Mouse (Mus musculus) layer of hippocampus, postnatal 25 days (tissue): ENCODE results near the gene Polr2i. TPM values are rescaled to one million over a fixed set of nuclear protein-coding genes. Genes with fewer than 3 reads are reported as not detected.
"Not testable (repeated sequence)": the region's sequence is repeated elsewhere in the genome, so short reads cannot be mapped to it uniquely, and the experiment has no call there.

ENCODE experiments used
- DNase-seq, 2 experiments: peaks; one replicate each; pipeline ENCODE4 v3.0.0; 2022; ENCODE audit warnings: mixed read lengths in 2 of 2, low spot score in 1 of 2; ENCODE audit errors: extremely low spot score in 1 of 2
- total RNA-seq, 2 experiments: library from RNA; stranded (reverse); gene quantifications; 2 replicates each; pipeline ENCODE4 v1.2.3; 2021

Polr2i gene
- 10 to 100 TPM; 60.0 to 64.5 TPM for total RNA-seq

GRCm38 (mm10) chr7:30231669-30232454 is at the start of gene Polr2i, which contains the start of gene Tbcb:
Polr2i (plus strand) TSS chr7:30231948.
Tbcb (minus strand) TSS chr7:30232272.
- DNase-seq: peak; percentile 96 to 98

GRCm38 (mm10) chr7:30183189-30183588 is 48.6 kb upstream of the Polr2i start:
- not testable (repeated sequence) for DNase-seq

GRCm38 (mm10) chr7:30183879-30184289 is 47.9 kb upstream of the Polr2i start, which contains the start of gene Cox7a1:
Cox7a1 (plus strand) TSS chr7:30184144.
- peak; percentile 27 to 32 for DNase-seq

GRCm38 (mm10) chr7:30184641-30185348 is 47.0 kb upstream of the Polr2i start:
- DNase-seq: no peak

- no peak for DNase-seq
Observed at GRCm38 (mm10) chr7:30188344-30189115, 43.2 kb upstream of the Polr2i start.

GRCm38 (mm10) chr7:30189116-30189491 is 42.6 kb upstream of the Polr2i start:
- DNase-seq: no peak

- no peak for DNase-seq
Observed at GRCm38 (mm10) chr7:30192088-30192487, 39.7 kb upstream of the Polr2i start.

- no peak for DNase-seq
Observed at GRCm38 (mm10) chr7:30193013-30193412, 38.7 kb upstream of the Polr2i start.

GRCm38 (mm10) chr7:30193581-30194100 is 38.1 kb upstream of the Polr2i start:
- DNase-seq: peak; percentile 61 to 65

- peak; percentile 20 to 45 for DNase-seq
Observed at GRCm38 (mm10) chr7:30194101-30194831, 37.5 kb upstream of the Polr2i start.

- DNase-seq: peak; percentile 84 to 95
Observed at GRCm38 (mm10) chr7:30194884-30195283, 36.9 kb upstream of the Polr2i start.

GRCm38 (mm10) chr7:30195461-30195860 is 36.3 kb upstream of the Polr2i start:
- DNase-seq: no peak

- no peak for DNase-seq
Observed at GRCm38 (mm10) chr7:30196171-30196570, 35.6 kb upstream of the Polr2i start.

GRCm38 (mm10) chr7:30197592-30198129 is 34.1 kb upstream of the Polr2i start:
- DNase-seq: no peak

- DNase-seq: peak in 1 of 2 experiments; percentile 53
Observed at GRCm38 (mm10) chr7:30198481-30198971, 33.2 kb upstream of the Polr2i start, which contains the start of gene Capns1. Capns1 (minus strand) TSS chr7:30198811.

GRCm38 (mm10) chr7:30199498-30200139 is 32.1 kb upstream of the Polr2i start:
- no peak for DNase-seq

GRCm38 (mm10) chr7:30200200-30200599 is 31.5 kb upstream of the Polr2i start:
- DNase-seq: no peak

- DNase-seq: not testable (repeated sequence)
Observed at GRCm38 (mm10) chr7:30200661-30201060, 31.1 kb upstream of the Polr2i start.
